Mouse (Mus musculus): Measurements from ENCODE around the gene Zfp335. TPM values are rescaled to one million over a fixed set of nuclear protein-coding genes. Genes with fewer than 3 reads are reported as not detected.

Gene Zfp335
- polyA plus RNA-seq, 1 experiment from 2014 or later, result 6.8 TPM

DNA sequence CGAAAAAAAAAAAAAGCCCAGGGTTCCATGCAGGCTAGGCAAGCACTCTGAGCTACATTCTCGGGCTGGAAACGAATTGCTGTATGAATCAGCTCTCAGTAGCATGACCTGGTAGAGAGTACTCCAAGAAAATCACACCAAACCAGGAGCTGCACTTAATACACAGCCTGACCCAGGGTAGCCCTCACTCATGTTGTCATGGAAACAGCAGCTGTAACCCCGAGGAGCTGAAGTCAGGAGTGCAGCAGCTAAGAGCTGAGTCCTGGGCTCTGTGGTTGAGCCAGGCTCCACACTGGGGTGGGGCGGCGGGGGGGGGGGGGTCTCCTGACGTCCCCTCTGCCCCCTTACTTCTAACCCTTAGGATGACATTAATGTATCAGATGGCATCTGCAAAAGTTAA, 10.4 kb upstream of the Zfp335 start:
- no peak for ATAC-seq (ENCODE audit: insufficient number of reproducible peaks, insufficient read depth, low FRiP score, low read depth)
- H3K4me3 ChIP-seq (ENCODE audit: control insufficient read depth in 1 of 2, insufficient read depth in 1 of 2, low read depth in 1 of 2, low read length in 2 of 2), result no peak overlapping the region
- WGBS, result 66% methylated on average over 7 of the region's 7 CpGs
- peaks cover 4% of the 10 kb centered on the region; the same call in 1 of the 2 replicates for H3K27me3 ChIP-seq (ENCODE audit: control insufficient read depth, insufficient read depth, low read length)
- peaks cover 20% of the 10 kb centered on the region for H3K36me3 ChIP-seq (ENCODE audit: control insufficient read depth, insufficient read depth, low read length)
- no peak overlapping the region for H3K9ac ChIP-seq (ENCODE audit: low read length)
- H3K9me3 ChIP-seq (ENCODE audit: control insufficient read depth, low read length), result no peaks in the 10 kb centered on the region
- H3K4me2 ChIP-seq (ENCODE audit: low read length), result no peak overlapping the region
- no peaks in the 10 kb centered on the region for H3K4me1 ChIP-seq (ENCODE audit: control insufficient read depth in 2 of 2, insufficient read depth in 2 of 2, low read length in 2 of 2)
- H3K27ac ChIP-seq (replicated peaks in 1 of 2; ENCODE audit: control insufficient read depth in 1 of 2, insufficient read depth in 1 of 2, low read depth in 2 of 2, low read length in 2 of 2), result no peak overlapping the region

GRCm38 (mm10) chr2:164918325-164918724, 6.8 kb upstream of the Zfp335 start:
- Histone ChIP-seq H3K27ac (replicated peaks in 1 of 2; ENCODE audit: control insufficient read depth in 1 of 2, insufficient read depth in 1 of 2, low read depth in 2 of 2, low read length in 2 of 2) (no peak overlapping the region), H3K36me3 (ENCODE audit: control insufficient read depth, insufficient read depth, low read length) (peaks cover 24% of the 10 kb centered on the region), H3K4me2 (ENCODE audit: low read length) (no peak overlapping the region), H3K27me3 (ENCODE audit: control insufficient read depth, insufficient read depth, low read length) (no peaks in the 10 kb centered on the region), H3K4me3 (ENCODE audit: control insufficient read depth in 1 of 2, insufficient read depth in 1 of 2, low read depth in 1 of 2, low read length in 2 of 2) (no peak overlapping the region), H3K9ac (ENCODE audit: low read length) (no peak overlapping the region), H3K4me1 (ENCODE audit: control insufficient read depth in 2 of 2, insufficient read depth in 2 of 2, low read length in 2 of 2) (peaks cover 2 to 3% of the 10 kb centered on the region in 2 experiments; a peak in 3 of 4 replicates), H3K9me3 (ENCODE audit: control insufficient read depth, low read length) (no peaks in the 10 kb centered on the region)
- no peak for ATAC-seq (ENCODE audit: insufficient number of reproducible peaks, insufficient read depth, low FRiP score, low read depth)
- 68% methylated on average over 4 of the region's 5 CpGs for WGBS

- H3K27me3 ChIP-seq (ENCODE audit: control insufficient read depth, insufficient read depth, low read length), result no peaks in the 10 kb centered on the region
- H3K4me3 ChIP-seq (ENCODE audit: control insufficient read depth in 1 of 2, insufficient read depth in 1 of 2, low read depth in 1 of 2, low read length in 2 of 2), result no peak overlapping the region
- no peak overlapping the region for H3K27ac ChIP-seq (replicated peaks in 1 of 2; ENCODE audit: control insufficient read depth in 1 of 2, insufficient read depth in 1 of 2, low read depth in 2 of 2, low read length in 2 of 2)
- peaks cover 5% of the 10 kb centered on the region in 2 experiments for H3K4me1 ChIP-seq (ENCODE audit: control insufficient read depth in 2 of 2, insufficient read depth in 2 of 2, low read length in 2 of 2)
- H3K9ac ChIP-seq (ENCODE audit: low read length), result no peak overlapping the region
- no peak overlapping the region for H3K4me2 ChIP-seq (ENCODE audit: low read length)
- H3K9me3 ChIP-seq (ENCODE audit: control insufficient read depth, low read length), result no peaks in the 10 kb centered on the region
- ATAC-seq (ENCODE audit: insufficient number of reproducible peaks, insufficient read depth, low FRiP score, low read depth), result no peak
- WGBS, result 63% methylated on average over 10 of the region's 10 CpGs
- peaks cover 24% of the 10 kb centered on the region for H3K36me3 ChIP-seq (ENCODE audit: control insufficient read depth, insufficient read depth, low read length)
Measured at GRCm38 (mm10) chr2:164917371-164917770, 5.8 kb upstream of the Zfp335 start.

GRCm38 (mm10) chr2:164916820-164917219, 5.3 kb upstream of the Zfp335 start:
- H3K27me3 ChIP-seq (ENCODE audit: control insufficient read depth, insufficient read depth, low read length), result no peaks in the 10 kb centered on the region
- H3K4me2 ChIP-seq (ENCODE audit: low read length), result no peak overlapping the region
- H3K27ac ChIP-seq (replicated peaks in 1 of 2; ENCODE audit: control insufficient read depth in 1 of 2, insufficient read depth in 1 of 2, low read depth in 2 of 2, low read length in 2 of 2), result no peak overlapping the region
- H3K9ac ChIP-seq (ENCODE audit: low read length), result no peak overlapping the region
- H3K4me3 ChIP-seq (ENCODE audit: control insufficient read depth in 1 of 2, insufficient read depth in 1 of 2, low read depth in 1 of 2, low read length in 2 of 2), result no peak overlapping the region
- H3K4me1 ChIP-seq (ENCODE audit: control insufficient read depth in 2 of 2, insufficient read depth in 2 of 2, low read length in 2 of 2), result peaks cover 6 to 9% of the 10 kb centered on the region in 2 experiments
- no peaks in the 10 kb centered on the region for H3K9me3 ChIP-seq (ENCODE audit: control insufficient read depth, low read length)
- WGBS, result 67% methylated on average over 5 of the region's 5 CpGs
- no peak for ATAC-seq (ENCODE audit: insufficient number of reproducible peaks, insufficient read depth, low FRiP score, low read depth)
- peaks cover 24% of the 10 kb centered on the region for H3K36me3 ChIP-seq (ENCODE audit: control insufficient read depth, insufficient read depth, low read length)

DNA sequence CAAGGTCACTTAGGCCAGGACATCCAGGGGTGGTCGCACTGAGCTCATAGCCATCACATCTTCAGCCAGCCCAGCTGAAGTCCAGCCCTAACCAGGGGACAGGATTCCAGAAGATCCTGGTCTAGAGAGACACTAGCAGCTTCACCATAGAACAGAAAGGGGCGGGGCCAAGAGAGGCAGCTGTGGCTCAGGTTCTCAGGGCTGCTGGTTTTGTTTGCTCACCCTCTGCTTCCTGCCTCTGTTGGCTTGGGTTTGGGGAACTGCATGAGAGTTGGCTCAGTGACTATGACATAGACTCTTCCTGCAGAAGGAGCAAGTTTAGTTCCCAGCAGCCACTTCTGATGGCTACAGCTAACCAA, 1.9 kb upstream of the Zfp335 start:
- Histone ChIP-seq H3K36me3 (ENCODE audit: control insufficient read depth, insufficient read depth, low read length) (peaks cover 16% of the 10 kb centered on the region), H3K4me3 (ENCODE audit: control insufficient read depth in 1 of 2, insufficient read depth in 1 of 2, low read depth in 1 of 2, low read length in 2 of 2) (no peak overlapping the region), H3K27ac (replicated peaks in 1 of 2; ENCODE audit: control insufficient read depth in 1 of 2, insufficient read depth in 1 of 2, low read depth in 2 of 2, low read length in 2 of 2) (no peak overlapping the region; a peak in 2 of 4 replicates), H3K9me3 (ENCODE audit: control insufficient read depth, low read length) (no peaks in the 10 kb centered on the region), H3K27me3 (ENCODE audit: control insufficient read depth, insufficient read depth, low read length) (no peaks in the 10 kb centered on the region), H3K4me1 (ENCODE audit: control insufficient read depth in 2 of 2, insufficient read depth in 2 of 2, low read length in 2 of 2) (peaks cover 10 to 21% of the 10 kb centered on the region in 2 experiments), H3K9ac (ENCODE audit: low read length) (no peak overlapping the region), H3K4me2 (ENCODE audit: low read length) (no peak overlapping the region)
- 80% methylated on average over 2 of the region's 2 CpGs for WGBS
- ATAC-seq (ENCODE audit: insufficient number of reproducible peaks, insufficient read depth, low FRiP score, low read depth), result no peak

GRCm38 (mm10) chr2:164912749-164913427, 1.3 kb upstream of the Zfp335 start:
- Histone ChIP-seq H3K27ac (replicated peaks in 1 of 2; ENCODE audit: control insufficient read depth in 1 of 2, insufficient read depth in 1 of 2, low read depth in 2 of 2, low read length in 2 of 2) (peak overlapping the region; percentile 98 to 100), H3K27me3 (ENCODE audit: control insufficient read depth, insufficient read depth, low read length) (no peaks in the 10 kb centered on the region), H3K4me3 (ENCODE audit: control insufficient read depth in 1 of 2, insufficient read depth in 1 of 2, low read depth in 1 of 2, low read length in 2 of 2) (no peak overlapping the region), H3K9me3 (ENCODE audit: control insufficient read depth, low read length) (no peaks in the 10 kb centered on the region), H3K9ac (ENCODE audit: low read length) (peak overlapping the region; percentile 92), H3K4me1 (ENCODE audit: control insufficient read depth in 2 of 2, insufficient read depth in 2 of 2, low read length in 2 of 2) (peaks cover 10 to 21% of the 10 kb centered on the region in 2 experiments), H3K4me2 (ENCODE audit: low read length) (peak overlapping the region; percentile 73; the same call in 1 of the 2 replicates), H3K36me3 (ENCODE audit: control insufficient read depth, insufficient read depth, low read length) (peaks cover 21% of the 10 kb centered on the region)
- no peak for ATAC-seq (ENCODE audit: insufficient number of reproducible peaks, insufficient read depth, low FRiP score, low read depth)
- 84% methylated on average over 8 of the region's 9 CpGs for WGBS

DNA sequence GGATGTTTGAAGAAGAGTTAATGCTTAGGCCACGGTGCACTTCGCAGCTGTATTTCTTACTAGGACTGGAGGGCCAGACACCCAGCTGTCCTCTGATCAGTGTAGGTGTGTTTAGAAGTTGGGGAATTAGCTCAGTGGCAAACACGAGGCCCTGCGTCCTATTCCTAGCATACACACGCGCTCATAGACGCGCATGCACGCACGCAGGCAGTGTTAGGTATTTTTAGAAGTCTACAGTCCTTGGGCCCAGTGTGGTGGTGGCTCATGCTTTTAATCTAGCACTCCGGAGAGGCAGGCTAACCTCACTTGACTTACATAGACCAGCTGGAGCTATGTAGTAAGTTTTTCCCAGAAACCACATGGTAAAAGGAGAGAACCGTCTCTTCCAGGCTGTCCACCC, 594 bp upstream of the Zfp335 start:
- peak overlapping the region; percentile 98 to 100 for H3K27ac ChIP-seq (replicated peaks in 1 of 2; ENCODE audit: control insufficient read depth in 1 of 2, insufficient read depth in 1 of 2, low read depth in 2 of 2, low read length in 2 of 2)

More for the DNA sequence above, 594 bp upstream of the Zfp335 start:
- peak overlapping the region; percentile 73 for H3K4me2 ChIP-seq (ENCODE audit: low read length)
- H3K9me3 ChIP-seq (ENCODE audit: control insufficient read depth, low read length), result no peaks in the 10 kb centered on the region
- no peaks in the 10 kb centered on the region for H3K27me3 ChIP-seq (ENCODE audit: control insufficient read depth, insufficient read depth, low read length)
- 6% methylated on average over 12 of the region's 12 CpGs for WGBS
- H3K36me3 ChIP-seq (ENCODE audit: control insufficient read depth, insufficient read depth, low read length), result peaks cover 28% of the 10 kb centered on the region
- peak; percentile 57 for ATAC-seq (ENCODE audit: insufficient number of reproducible peaks, insufficient read depth, low FRiP score, low read depth)
- H3K4me1 ChIP-seq (ENCODE audit: control insufficient read depth in 2 of 2, insufficient read depth in 2 of 2, low read length in 2 of 2), result peaks cover 10 to 21% of the 10 kb centered on the region in 2 experiments
- peak overlapping the region; percentile 92 for H3K9ac ChIP-seq (ENCODE audit: low read length)
- peak overlapping the region; percentile 88 to 92 for H3K4me3 ChIP-seq (ENCODE audit: control insufficient read depth in 1 of 2, insufficient read depth in 1 of 2, low read depth in 1 of 2, low read length in 2 of 2)
